Comparison of ENCODE assay signal across 26 mouse cellular contexts in the genomic region with DNA sequence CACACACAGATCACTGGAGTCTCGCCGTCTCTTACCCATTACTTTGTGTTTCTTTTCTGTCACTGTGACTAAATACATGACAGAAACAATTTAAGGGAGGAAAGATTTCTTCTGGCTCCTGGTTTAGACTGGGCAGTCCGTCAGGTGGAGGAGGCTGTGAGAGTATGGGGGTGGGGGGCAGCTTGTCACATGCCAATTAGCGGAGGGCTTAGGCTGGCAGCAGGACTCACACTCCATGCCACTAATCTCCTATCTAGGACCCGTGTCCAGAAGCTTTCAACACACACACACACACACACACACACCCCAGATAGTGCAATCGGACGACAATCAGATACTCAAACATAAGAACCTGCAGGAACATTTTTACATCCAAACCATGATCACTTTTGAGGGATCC.
A peak's percentile ranks its signal among the peaks of the same experiment; 100 is the strongest.
DNase-seq lines count a peak whose midpoint lies in the region; ATAC-seq and TF ChIP-seq lines count a peak whose summit lies in the region.
"Had no signal": no experiment of that assay in that cellular context is flagged by ENCODE, and none has a peak within 500 bp of the region (broad histone marks: within the 10 kb centered on the region; RNA-seq: fewer than 3 reads in every experiment).

No protein-coding gene starts in this region.

- WGBS in midbrain, embryonic 12.5 days = 46% methylated on average over 7 of the region's 7 CpGs
- 19% methylated on average over 7 of the region's 7 CpGs for WGBS in midbrain, embryonic 14.5 days

- H3K9me3 ChIP-seq in midbrain, embryonic 12.5 days = no peaks in the 10 kb centered on the region
- no peaks in the 10 kb centered on the region for H3K9me3 ChIP-seq in midbrain, embryonic 14.5 days (ENCODE audit: control insufficient read depth, low read length)
- H3K9me3 ChIP-seq: embryonic facial prominence, embryonic 13.5 days; embryonic facial prominence, embryonic 15.5 days; forebrain, embryonic 10.5 days; forebrain, embryonic 12.5 days had no signal

- H3K4me1 ChIP-seq in midbrain, embryonic 12.5 days = peaks cover 36% of the 10 kb centered on the region
- peaks cover 30% of the 10 kb centered on the region for H3K4me1 ChIP-seq in midbrain, embryonic 14.5 days (ENCODE audit: control insufficient read depth, insufficient read depth, low read length)

- 0 out of 2 replicates have a peak, but pooled peaks have one; percentile 31 for ATAC-seq in midbrain, embryonic 12.5 days (ENCODE audit: low FRiP score, low read depth)
- ATAC-seq in midbrain, embryonic 14.5 days (ENCODE audit: low FRiP score, low TSS enrichment) = no peak
- ATAC-seq: activated CD4-positive, CD25-positive, alpha-beta regulatory T cell, adult 4 months; CD4-positive, CD25-positive, alpha-beta regulatory T cell, adult 4 months; forebrain, embryonic 14.5 days; Patski had no signal

- TF ChIP-seq CTCF in left cerebral cortex, adult 2 months (IDR thresholded peaks at IDR 0.05) = no peak

- no peak overlapping the region for H3K4me3 ChIP-seq in left cerebral cortex, adult 2 months
- H3K4me3 ChIP-seq in midbrain, embryonic 12.5 days = no peak overlapping the region
- H3K4me3 ChIP-seq in midbrain, embryonic 14.5 days (replicated peaks; ENCODE audit: low read depth, low read length) = no peak overlapping the region
- H3K4me3 ChIP-seq: embryonic facial prominence, embryonic 13.5 days; embryonic facial prominence, embryonic 15.5 days; erythroblast, embryonic 14.5 days; forebrain, embryonic 10.5 days; forebrain, embryonic 12.5 days had no signal

- no peak overlapping the region for H3K27ac ChIP-seq in left cerebral cortex, adult 2 months
- no peak overlapping the region for H3K27ac ChIP-seq in midbrain, embryonic 12.5 days (replicated peaks)
- H3K27ac ChIP-seq in midbrain, embryonic 14.5 days (replicated peaks; ENCODE audit: low read depth, low read length) = no peak overlapping the region
- H3K27ac ChIP-seq: embryonic facial prominence, embryonic 13.5 days; embryonic facial prominence, embryonic 15.5 days; forebrain, embryonic 12.5 days had no signal

- no peaks in the 10 kb centered on the region for H3K36me3 ChIP-seq in midbrain, embryonic 12.5 days
- no peaks in the 10 kb centered on the region for H3K36me3 ChIP-seq in midbrain, embryonic 14.5 days (ENCODE audit: control insufficient read depth, insufficient read depth, low read length)
- H3K36me3 ChIP-seq: embryonic facial prominence, embryonic 13.5 days; embryonic facial prominence, embryonic 15.5 days; forebrain, embryonic 10.5 days; forebrain, embryonic 12.5 days; G1E had no signal

- H3K9ac ChIP-seq in midbrain, embryonic 12.5 days (replicated peaks) = no peak overlapping the region
- no peak overlapping the region for H3K9ac ChIP-seq in midbrain, embryonic 14.5 days (replicated peaks; ENCODE audit: low read length)
- H3K9ac ChIP-seq: embryonic facial prominence, embryonic 13.5 days; embryonic facial prominence, embryonic 15.5 days; forebrain, embryonic 12.5 days had no signal

- intact Hi-C loops in left cerebral cortex, postnatal 4 days (cut with DNase I) = no loop called here
- intact Hi-C loops in left cerebral cortex, adult 2 months (cut with DNase I) = no loop called here

- H3K4me2 ChIP-seq in midbrain, embryonic 12.5 days (replicated peaks) = 0 out of 2 replicates have a peak overlapping the region, but pooled peaks have one; percentile 17
- no peak overlapping the region for H3K4me2 ChIP-seq in midbrain, embryonic 14.5 days (ENCODE audit: low read length)
- H3K4me2 ChIP-seq: embryonic facial prominence, embryonic 13.5 days; embryonic facial prominence, embryonic 15.5 days; forebrain, embryonic 12.5 days had no signal

- H3K27me3 ChIP-seq in midbrain, embryonic 12.5 days = peaks cover 23% of the 10 kb centered on the region
- 0 out of 2 replicates have a peak, but pooled peaks cover 5% of the 10 kb centered on the region for H3K27me3 ChIP-seq in midbrain, embryonic 14.5 days (ENCODE audit: control insufficient read depth, insufficient read depth, low read length)
- H3K27me3 ChIP-seq: CH12.LX; embryonic facial prominence, embryonic 13.5 days; embryonic facial prominence, embryonic 15.5 days had no signal

- DNase-seq in cerebellum, postnatal 10 days = peak; percentile 52 to 65
- DNase-seq in cerebellum, adult 11 months = no peak
- peak; percentile 10 for DNase-seq in left cerebral cortex, postnatal 4 days
- DNase-seq in left cerebral cortex, adult 2 months (ENCODE audit: extremely low spot score in 1 of 2, low spot score in 2 of 2) = no peak
- DNase-seq in midbrain, embryonic 14.5 days = no peak
- DNase-seq: adrenal gland, adult 8-10 months; adrenal gland, postnatal 14 days; adrenal gland, postnatal 36 days; B cell, adult 2 months; cerebellum, adult 18-20 months; cerebellum, adult 8-10 months; cerebellum, adult 9-11 months; cerebellum, postnatal 36 days; embryo, embryonic 11 days had no signal

Comparison
In these comparisons a context has a peak if more than half of its experiments do, and no peak if none do; other contexts are left out.
1. DNase-seq: peak in cerebellum, postnatal 10 days (2 of 2) and left cerebral cortex, postnatal 4 days (single experiment); none in cerebellum, adult 11 months (single experiment), left cerebral cortex, adult 2 months (0 of 2) and midbrain, embryonic 14.5 days (single experiment).